Mouse (Mus musculus): Measurements from ENCODE around the gene Khdc1a. TPM values are rescaled to one million over a fixed set of nuclear protein-coding genes. Genes with fewer than 3 reads are reported as not detected.
"Not testable (repeated sequence)": the region's sequence is repeated elsewhere in the genome, so short reads cannot be mapped to it uniquely, and the experiment has no call there.

Khdc1a gene
- total RNA-seq (2014; fragmentation: Nextera tagmentation) = not detected in 2 replicates
- not detected in 2 replicates for total RNA-seq (2017)

- ATAC-seq (replicated peaks; ENCODE audit: poor library complexity, severe bottlenecking) = no peak
These were observed at the start of gene Khdc1a for GRCm38 (mm10) chr1:21349341-21349740. Gene Khdc1a (plus strand): TSS chr1:21349641.

- no peak for ATAC-seq (replicated peaks; ENCODE audit: poor library complexity, severe bottlenecking)
These were observed 49.6 kb upstream of the Khdc1a start for GRCm38 (mm10) chr1:21299826-21300225.

DNA sequence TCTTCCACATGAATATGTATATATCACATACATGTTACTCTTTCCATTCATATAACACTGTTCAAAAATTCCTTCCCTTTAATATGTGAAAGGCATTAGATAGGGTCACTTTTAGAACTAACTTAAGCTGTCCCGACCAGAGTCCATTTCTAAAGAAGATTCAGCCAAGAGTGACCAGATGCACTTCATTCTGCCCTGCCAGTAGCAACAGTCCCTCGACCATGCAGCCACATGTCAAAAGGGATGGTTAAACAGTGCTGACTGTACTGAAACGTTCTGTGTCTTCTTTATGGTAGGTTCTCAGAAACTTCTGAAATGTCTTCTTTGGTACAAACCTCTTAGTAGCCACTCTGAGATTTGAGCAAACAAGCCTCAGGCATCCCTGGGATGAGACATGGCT is 47.8 kb upstream of the Khdc1a start:
- ATAC-seq (replicated peaks; ENCODE audit: poor library complexity, severe bottlenecking) = no peak

- no peak for ATAC-seq (replicated peaks; ENCODE audit: poor library complexity, severe bottlenecking)
These were observed 45.3 kb upstream of the Khdc1a start for GRCm38 (mm10) chr1:21304174-21304573.

DNA sequence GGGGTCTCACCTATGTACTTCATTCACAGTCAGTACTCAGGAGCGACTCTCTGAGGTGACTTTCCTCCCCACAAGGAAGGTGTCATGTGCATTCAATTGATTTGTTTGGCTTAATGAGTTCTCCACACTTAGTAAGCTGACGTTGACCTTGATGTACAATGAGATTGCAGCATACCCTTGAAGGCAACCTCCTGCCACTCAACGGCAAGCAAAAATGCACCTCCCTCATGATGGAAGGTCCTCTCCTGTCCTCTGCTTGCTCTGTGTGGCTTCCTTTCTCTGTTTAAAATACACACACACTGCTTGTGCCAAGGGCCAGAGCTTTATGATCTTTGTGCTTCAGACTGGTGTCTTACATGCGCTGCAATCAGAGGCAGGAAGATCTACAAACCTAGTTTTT is 44.8 kb upstream of the Khdc1a start:
- ATAC-seq (replicated peaks; ENCODE audit: poor library complexity, severe bottlenecking) = no peak

DNA sequence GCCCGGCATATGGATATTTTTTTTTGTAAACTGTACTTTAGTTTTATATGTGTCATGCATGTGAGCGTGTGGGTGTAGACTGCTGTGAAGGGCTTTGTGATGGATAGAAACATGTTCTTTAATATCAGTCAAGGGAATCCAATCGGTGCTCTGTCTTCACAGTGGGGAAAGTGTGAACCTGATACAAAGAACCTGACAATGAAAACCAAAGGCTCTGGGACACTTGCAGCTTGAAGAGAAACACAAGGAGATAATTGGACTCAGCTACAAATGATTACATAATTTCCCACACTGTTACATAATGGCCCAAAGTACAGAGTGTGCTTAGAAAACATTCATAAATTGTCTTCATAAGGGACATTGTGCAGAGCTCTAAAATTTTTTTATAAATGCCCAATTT is 44.0 kb upstream of the Khdc1a start:
- no peak for ATAC-seq (replicated peaks; ENCODE audit: poor library complexity, severe bottlenecking)

DNA sequence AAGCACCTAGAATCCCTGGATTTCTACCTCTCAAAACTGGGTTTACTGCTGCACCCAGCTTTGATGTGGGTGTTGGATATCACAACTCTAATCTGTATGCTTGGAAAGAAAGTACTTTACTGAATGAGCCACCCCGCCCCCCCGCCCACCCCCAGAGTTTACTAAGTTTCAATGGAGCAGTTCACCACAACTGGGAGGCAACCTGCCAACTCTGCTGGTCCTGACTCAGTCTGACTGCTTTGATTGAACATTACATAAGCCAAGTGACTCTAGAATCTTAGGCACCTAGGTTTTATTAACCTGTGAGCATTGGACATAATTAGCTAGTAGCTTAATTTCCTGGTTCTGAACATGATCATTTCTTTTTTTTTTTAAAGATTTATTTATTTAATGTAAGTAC is 35.1 kb upstream of the Khdc1a start:
- no peak for ATAC-seq (replicated peaks; ENCODE audit: poor library complexity, severe bottlenecking)

DNA sequence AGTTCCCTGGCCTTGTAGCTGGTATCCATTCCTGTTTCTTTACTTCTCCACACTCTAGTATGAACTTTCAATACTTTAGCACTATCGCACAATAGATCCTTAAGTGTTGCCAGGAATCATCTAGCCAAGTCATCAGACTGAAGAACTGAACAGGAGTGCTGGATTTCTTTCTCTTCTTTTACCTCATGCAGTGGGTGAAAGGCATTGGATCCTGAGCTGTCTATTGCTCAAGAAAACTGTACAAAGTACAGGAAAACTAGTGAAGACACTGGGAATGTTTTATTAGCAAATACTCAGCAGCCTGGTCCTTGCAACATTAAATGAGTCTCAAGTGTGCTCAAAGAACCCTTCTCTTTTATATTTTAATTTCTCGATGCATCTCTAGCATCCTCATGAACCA is 33.7 kb upstream of the Khdc1a start:
- ATAC-seq (replicated peaks; ENCODE audit: poor library complexity, severe bottlenecking) = no peak

GRCm38 (mm10) chr1:21316305-21316704 is 33.1 kb upstream of the Khdc1a start:
- no peak for ATAC-seq (replicated peaks; ENCODE audit: poor library complexity, severe bottlenecking)

DNA sequence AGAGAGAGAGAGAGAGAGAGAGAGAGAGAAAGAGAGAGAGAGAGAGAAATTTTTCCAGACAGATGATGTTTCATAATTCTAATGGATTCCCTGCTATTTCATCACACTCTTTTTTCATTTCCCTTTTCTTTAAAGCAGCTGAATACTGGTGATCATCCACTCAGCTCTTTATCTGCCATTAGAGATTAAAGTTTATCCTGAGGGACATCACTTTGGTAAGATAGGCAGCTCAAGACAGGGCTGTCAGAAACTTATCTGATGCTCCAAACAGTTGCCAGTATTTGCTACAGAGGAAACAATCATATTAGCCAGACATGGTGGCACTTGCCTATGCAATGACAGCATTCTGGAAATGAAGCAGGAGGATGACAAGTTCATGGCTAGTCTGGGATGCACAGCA is 31.2 kb upstream of the Khdc1a start:
- ATAC-seq (replicated peaks; ENCODE audit: poor library complexity, severe bottlenecking) = peak; percentile 73

GRCm38 (mm10) chr1:21320271-21320670 is 29.2 kb upstream of the Khdc1a start:
- ATAC-seq (replicated peaks; ENCODE audit: poor library complexity, severe bottlenecking) = not testable (repeated sequence)

DNA sequence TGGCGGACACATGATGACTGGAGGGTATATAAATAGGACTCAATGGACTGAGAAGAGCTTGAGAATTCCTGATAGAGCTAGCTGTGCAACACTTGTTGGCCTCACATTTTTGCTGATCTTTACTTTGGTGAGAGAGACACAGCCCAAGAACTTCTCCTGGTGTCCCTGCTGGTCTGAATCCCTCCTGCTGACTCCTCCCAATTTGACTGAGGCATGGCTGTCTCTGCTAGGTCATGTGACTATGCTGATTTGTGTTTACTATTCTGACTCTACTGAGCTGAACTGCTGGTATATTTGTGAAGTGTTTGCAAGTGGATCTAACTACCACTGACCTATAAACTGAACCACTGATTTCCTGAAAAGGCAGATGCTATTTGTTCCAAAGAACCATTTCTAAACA is 27.8 kb upstream of the Khdc1a start:
- no peak for ATAC-seq (replicated peaks; ENCODE audit: poor library complexity, severe bottlenecking)

DNA sequence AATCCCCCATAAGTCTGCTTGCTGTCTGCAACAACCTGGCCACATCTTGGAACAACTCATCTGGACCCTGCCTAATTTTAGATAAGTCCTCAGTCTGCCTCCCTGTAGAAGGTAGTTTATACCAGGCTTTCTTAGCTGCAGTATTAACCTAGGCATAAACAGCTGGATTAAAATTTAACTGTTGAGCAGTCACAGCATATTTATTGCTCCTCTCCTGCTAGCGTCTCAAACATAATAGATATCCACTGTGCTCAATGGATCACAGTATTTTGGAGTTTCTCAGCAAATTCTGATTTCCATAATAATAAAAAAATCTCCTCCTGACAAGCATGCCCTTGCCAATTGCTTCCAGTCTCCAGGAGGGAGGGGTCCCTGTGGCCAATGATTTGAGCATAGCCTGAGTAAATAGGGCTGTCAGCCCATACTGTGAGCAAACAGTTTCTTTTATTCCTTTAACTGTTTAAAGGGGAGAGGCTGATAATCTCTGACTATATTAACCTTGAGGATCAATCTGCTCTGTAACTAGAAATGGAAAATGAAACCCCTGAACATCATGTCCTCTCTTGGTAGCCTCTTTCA is 25.4 kb upstream of the Khdc1a start:
- ATAC-seq (replicated peaks; ENCODE audit: poor library complexity, severe bottlenecking) = no peak

GRCm38 (mm10) chr1:21324633-21325032 is 24.8 kb upstream of the Khdc1a start:
- peak; percentile 22 for ATAC-seq (replicated peaks; ENCODE audit: poor library complexity, severe bottlenecking)

DNA sequence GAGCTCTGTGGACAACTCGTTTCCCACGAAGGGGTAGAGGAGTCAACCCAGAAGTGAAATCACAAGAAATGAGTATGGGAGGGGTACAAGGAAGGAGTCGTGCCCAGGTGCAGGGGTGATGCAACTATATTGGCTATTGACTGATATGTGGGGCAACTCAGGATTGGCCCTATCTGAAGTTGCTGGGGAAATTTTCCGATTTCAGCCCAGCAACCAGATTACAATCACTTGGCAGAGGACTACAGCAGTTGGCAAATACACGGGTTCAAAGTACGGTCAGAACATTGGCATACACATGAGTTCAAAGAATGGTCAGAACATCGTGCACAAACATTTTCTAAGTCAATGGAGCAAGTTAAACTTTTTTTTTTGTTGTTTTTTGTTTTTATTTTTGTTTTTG is 22.7 kb upstream of the Khdc1a start:
- ATAC-seq (replicated peaks; ENCODE audit: poor library complexity, severe bottlenecking) = no peak

DNA sequence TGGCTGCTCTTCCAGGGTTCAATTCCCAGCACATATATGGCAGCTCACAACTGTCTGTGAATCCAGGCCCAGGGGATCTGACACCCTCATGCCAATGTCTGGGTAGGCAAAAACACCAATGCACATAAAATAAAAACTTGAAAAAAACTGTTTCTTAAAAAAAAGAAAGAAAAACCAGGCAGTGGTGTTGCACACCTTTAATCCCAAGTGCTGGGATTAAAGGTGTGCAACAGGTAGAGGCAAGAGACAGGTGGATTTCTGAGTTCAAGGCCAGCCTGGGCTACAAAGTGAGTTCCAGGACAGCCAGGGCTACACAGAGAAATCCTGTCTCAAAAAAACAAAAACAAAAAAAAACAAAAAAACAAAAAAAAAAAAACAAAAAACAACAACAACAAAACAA is 18.3 kb upstream of the Khdc1a start:
- ATAC-seq (replicated peaks; ENCODE audit: poor library complexity, severe bottlenecking) = not testable (repeated sequence)

DNA sequence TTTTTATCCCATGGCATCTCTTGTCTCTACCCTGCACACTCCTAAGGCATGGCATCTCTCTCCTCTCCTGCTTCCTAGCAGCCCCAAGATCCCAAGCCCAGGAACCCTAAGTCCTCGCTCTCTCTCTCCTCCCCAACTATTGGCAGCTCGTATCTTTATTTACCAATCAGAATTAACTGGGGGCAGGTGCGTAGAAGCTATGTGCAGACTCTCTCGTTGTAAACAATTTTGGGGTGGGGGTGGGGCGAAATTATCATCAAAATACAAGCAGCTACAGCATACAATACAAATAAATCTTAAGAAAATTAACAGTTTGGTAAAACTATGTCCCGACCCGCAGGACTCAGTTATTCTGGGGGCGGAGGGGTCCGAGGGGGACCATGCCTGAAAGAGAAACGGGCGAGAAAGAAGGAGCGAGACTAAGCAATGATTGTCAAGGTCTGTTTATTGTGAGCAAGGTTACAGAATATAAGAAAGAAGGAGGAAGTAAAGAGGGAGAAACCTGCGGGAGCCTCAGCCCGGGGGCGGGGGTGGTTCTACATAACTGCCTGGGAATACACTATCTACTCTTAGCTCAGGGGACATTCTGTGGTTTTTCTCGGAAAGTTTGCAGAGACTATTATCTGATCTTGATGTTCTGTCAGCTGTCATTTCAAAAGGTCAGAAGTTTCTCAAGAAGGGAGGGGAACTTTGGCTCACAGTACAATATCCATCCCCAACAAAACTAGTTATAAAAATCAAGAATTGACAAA is 16.0 kb upstream of the Khdc1a start:
- peak; percentile 53; the same call in 1 of the 2 replicates for ATAC-seq (replicated peaks; ENCODE audit: poor library complexity, severe bottlenecking)

DNA sequence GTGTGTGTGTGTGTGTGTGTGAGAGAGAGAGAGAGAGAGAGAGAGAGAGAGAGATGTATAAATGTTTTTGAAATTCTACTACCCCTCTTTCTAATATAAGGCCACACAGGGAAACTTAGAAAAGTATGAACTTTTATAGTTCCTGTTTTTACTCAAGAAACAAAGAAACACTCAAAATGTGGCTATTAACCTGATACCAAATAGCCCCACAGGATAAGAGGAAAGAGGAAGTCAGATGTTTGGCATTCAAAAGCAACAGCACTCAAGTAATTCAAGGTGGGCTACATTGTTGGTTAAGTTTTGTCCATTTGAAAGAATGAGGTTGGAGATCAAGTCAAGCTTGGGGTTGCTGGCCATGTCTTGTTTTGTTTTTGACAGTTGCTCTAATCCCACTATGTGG is 13.6 kb upstream of the Khdc1a start:
- peak; percentile 75 for ATAC-seq (replicated peaks; ENCODE audit: poor library complexity, severe bottlenecking)

DNA sequence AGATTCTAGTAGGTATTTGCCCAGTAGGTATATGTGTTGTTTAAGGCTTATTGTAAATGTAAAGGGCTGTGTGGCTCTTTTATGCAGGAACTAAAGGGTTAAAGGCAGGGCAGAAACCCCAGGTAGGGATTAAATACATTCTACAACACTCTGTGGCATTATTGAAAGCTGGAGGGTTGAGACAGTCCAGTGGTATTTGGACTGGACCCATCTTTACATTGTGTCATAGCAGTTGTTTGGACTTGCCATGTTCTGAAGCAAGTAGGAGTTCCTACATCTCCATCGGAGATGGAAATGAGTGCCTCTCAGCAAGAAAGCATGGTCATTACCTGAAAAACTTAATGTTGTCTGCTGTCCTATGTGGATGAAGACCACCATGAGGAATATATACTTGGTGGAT is 8.7 kb upstream of the Khdc1a start:
- ATAC-seq (replicated peaks; ENCODE audit: poor library complexity, severe bottlenecking) = no peak

DNA sequence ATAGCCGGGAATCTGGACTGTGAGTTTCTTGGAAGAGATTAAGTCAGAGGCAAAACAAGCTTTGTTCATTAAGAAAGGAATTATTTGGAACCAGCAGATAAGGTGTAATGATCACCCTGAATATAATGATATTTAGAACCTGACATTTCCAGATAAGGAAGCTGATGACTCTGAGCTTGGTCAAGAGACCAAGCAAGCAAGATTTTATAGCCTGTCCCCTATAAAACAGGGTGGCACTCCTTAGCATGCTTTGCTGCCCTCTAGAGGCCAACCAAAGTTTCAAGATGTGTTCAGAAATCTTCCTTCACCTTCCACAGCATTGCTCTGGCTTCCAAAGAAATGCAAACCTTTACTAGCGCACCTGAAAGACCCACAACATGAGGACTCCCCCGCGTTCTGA is 5.2 kb upstream of the Khdc1a start:
- peak; percentile 70 for ATAC-seq (replicated peaks; ENCODE audit: poor library complexity, severe bottlenecking)

DNA sequence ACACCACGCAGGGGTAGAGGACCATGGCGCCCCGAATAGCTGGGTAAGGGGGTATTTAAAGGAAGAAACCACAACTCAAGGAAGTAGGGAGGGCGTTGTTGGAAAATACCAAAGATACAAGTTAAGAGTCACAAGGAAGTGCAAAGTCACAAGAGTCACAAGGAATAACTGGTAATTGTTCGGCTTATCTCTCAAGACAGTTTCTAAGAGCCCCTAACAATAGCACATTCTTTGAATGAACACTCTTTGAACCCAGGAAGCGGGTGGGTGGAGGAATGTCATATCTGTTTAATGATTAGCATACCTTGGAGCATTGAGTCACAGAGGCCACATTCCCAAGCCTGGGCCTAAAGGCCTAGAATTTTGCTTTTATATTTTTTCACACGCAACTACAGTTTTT is 4.7 kb upstream of the Khdc1a start:
- ATAC-seq (replicated peaks; ENCODE audit: poor library complexity, severe bottlenecking) = not testable (repeated sequence)

- ATAC-seq (replicated peaks; ENCODE audit: poor library complexity, severe bottlenecking) = not testable (repeated sequence)
These were observed 18.6 kb downstream of the Khdc1a start, which contains the start of gene Khdc1c for GRCm38 (mm10) chr1:21368031-21368430. Gene Khdc1c (plus strand): TSS chr1:21368331.

Data from granulocyte monocyte progenitor cell, adult 5-6 weeks (primary cell).